Mouse (Mus musculus): Measurements from ENCODE around the gene Tcap.

The Tcap gene

GRCm38 (mm10) chr11:98383261-98384030 is at the start of gene Tcap:
Gene Tcap (plus strand): TSS chr11:98383811.
- DNase-seq (ENCODE audit: low read depth, low spot score): no peak

- no peak for DNase-seq (ENCODE audit: low read depth, low spot score)
Measured at GRCm38 (mm10) chr11:98333981-98334741, 49.5 kb upstream of the Tcap start.

- DNase-seq (ENCODE audit: low read depth, low spot score): no peak
Measured at GRCm38 (mm10) chr11:98335250-98335649, 48.4 kb upstream of the Tcap start.

- no peak for DNase-seq (ENCODE audit: low read depth, low spot score)
Measured at GRCm38 (mm10) chr11:98336245-98337107, 47.1 kb upstream of the Tcap start.

GRCm38 (mm10) chr11:98338507-98338961 is 45.1 kb upstream of the Tcap start:
- DNase-seq (ENCODE audit: low read depth, low spot score): no peak

- no peak for DNase-seq (ENCODE audit: low read depth, low spot score)
Measured at GRCm38 (mm10) chr11:98339071-98339501, 44.5 kb upstream of the Tcap start.

- no peak for DNase-seq (ENCODE audit: low read depth, low spot score)
Measured at GRCm38 (mm10) chr11:98339679-98340287, 43.8 kb upstream of the Tcap start.

GRCm38 (mm10) chr11:98340597-98340996 is 43.0 kb upstream of the Tcap start:
- no peak for DNase-seq (ENCODE audit: low read depth, low spot score)

GRCm38 (mm10) chr11:98341174-98341573 is 42.4 kb upstream of the Tcap start:
- no peak for DNase-seq (ENCODE audit: low read depth, low spot score)

- DNase-seq (ENCODE audit: low read depth, low spot score): peak; percentile 78
Measured at GRCm38 (mm10) chr11:98342000-98342945, 41.3 kb upstream of the Tcap start.

GRCm38 (mm10) chr11:98345253-98345652 is 38.4 kb upstream of the Tcap start:
- no peak for DNase-seq (ENCODE audit: low read depth, low spot score)

GRCm38 (mm10) chr11:98346168-98346567 is 37.4 kb upstream of the Tcap start:
- no peak for DNase-seq (ENCODE audit: low read depth, low spot score)

- no peak for DNase-seq (ENCODE audit: low read depth, low spot score)
Measured at GRCm38 (mm10) chr11:98347385-98348082, 36.1 kb upstream of the Tcap start.

GRCm38 (mm10) chr11:98348083-98348961 is 35.3 kb upstream of the Tcap start, which contains the start of gene Ppp1r1b:
Gene Ppp1r1b (plus strand): TSS chr11:98348404.
- no peak for DNase-seq (ENCODE audit: low read depth, low spot score)

- DNase-seq (ENCODE audit: low read depth, low spot score): no peak
Measured at GRCm38 (mm10) chr11:98349308-98349707, 34.3 kb upstream of the Tcap start.

GRCm38 (mm10) chr11:98352272-98352990 is 31.2 kb upstream of the Tcap start:
- DNase-seq (ENCODE audit: low read depth, low spot score): no peak

- DNase-seq (ENCODE audit: low read depth, low spot score): no peak
Measured at GRCm38 (mm10) chr11:98353651-98354211, 29.9 kb upstream of the Tcap start.

GRCm38 (mm10) chr11:98354445-98354844 is 29.2 kb upstream of the Tcap start:
- no peak for DNase-seq (ENCODE audit: low read depth, low spot score)

Measured in retina, adult 2 months (tissue).